Mouse (Mus musculus): ENCODE measurements at regions not wholly inside any gene's neighbourhood (a gene's known extent, or its start where the extent isn't known, plus 50 kb on each side); places are given as distances from the start of the nearest gene placed in this dataset.

DNA sequence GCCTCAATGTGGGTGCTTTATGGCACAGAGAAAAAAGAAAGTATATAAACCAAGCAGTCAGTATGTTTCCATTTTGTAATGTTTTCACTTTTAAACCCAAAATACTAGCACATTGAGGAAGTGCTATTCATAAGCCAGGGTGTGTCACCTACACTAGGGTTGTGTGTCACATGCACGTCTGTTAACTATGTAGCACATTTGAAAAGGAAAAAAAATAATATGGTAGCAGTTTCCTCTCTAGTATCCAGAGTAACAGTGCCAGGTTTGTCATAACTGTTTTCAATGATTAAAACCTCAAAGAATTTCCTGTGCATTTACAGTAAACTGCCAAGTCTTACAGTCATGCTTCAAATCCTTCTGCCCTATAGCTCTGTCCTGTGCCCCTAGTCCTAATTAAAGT lies 424.8 kb downstream of the Tmem161b start:
- DNase-seq = no peak

DNA sequence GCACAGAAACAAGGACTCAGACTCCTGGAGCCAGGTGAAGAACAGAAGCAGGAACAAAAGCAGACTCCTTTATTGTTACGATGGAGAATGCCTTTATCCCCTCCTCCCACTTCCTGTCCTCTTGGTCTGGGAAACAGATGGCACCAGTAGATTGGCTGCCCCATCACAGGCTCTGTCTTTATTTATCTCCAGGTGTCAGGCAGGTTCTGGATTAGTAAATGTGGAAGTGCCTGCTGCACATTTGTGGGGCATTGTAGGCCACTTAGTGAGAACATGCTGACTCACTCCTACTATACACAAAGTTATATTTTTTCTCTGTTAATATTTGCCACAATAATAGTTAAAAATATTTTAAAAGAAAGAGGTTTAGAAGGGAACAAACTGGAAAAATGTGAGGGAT lies 426.0 kb downstream of the Tmem161b start:
- DNase-seq = no peak

DNA sequence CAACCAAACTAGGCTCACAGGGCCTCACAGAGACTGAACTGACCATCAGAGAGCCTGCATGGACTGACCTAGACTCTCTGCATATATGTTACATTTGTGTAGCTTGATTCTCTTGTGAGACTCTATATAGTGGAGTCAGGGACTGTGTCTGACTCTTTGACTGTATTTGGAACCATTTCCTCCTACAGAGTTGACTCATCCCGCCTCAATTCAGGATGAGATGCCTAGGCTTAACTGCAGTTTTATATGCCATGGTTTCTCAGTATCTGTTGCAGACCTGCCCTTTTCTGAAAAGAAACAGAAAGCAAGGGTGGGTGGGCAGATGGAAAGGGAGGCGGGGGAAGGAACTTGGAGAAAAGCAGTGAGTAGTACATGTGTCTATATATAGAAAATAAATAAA lies 441.9 kb downstream of the Tmem161b start:
- DNase-seq = no peak

DNA sequence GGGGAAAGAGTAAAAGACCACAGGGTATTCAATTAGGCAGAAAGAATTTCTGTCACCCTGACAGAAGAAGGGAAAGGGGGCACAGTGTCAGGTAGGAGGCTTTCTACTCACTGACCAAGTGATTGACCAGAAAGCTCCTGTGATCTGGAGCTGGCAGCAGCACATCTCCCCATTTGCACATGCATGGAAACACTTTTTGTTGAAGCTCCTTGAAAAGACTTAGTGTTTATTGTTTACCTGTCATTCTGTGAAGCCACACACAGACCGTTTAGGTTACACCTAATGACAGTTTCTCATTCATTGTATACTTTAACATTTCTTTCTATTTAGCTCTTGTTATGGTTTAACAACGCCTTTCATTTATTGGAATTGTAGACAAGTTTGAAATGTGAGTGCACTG lies 458.9 kb downstream of the Tmem161b start:
- no peak for DNase-seq

DNA sequence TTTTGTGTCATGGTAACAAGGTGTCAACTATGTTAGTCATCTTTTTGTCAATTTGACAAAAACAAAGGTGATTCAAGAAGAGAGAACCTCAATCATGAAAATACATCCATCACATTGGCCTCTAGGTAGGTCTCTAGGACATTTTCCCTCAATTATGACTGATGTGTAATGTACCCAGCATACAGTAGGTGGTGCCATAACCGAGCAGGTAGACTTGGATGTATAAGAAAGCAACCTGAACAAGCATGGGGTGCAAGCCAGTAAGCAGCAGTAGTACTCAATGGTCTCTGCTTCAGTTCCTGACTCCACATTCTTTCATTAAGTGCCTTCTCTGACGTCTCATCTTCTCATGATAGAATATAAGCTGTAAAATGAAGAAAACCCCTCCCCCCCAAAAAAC lies 463.8 kb downstream of the Tmem161b start:
- peak; percentile 23 for DNase-seq

DNA sequence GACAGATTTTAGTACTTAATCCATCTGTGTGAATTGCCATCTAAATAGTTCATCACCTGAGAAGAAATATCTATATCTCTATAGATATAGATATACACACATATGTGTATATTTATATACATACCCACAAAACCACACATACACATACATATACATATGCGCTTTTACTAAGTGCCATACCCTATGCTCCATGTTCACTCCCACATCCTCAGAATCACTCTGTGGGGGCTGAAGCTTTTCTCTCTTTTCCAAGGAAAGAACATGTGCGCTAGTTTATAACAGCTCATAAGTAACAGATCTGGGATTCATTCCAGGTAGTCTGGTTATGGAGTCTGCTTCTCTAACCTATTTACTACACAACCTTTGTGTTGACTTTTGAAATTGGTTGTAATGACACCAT lies 471.4 kb downstream of the Tmem161b start:
- DNase-seq = no peak

DNA sequence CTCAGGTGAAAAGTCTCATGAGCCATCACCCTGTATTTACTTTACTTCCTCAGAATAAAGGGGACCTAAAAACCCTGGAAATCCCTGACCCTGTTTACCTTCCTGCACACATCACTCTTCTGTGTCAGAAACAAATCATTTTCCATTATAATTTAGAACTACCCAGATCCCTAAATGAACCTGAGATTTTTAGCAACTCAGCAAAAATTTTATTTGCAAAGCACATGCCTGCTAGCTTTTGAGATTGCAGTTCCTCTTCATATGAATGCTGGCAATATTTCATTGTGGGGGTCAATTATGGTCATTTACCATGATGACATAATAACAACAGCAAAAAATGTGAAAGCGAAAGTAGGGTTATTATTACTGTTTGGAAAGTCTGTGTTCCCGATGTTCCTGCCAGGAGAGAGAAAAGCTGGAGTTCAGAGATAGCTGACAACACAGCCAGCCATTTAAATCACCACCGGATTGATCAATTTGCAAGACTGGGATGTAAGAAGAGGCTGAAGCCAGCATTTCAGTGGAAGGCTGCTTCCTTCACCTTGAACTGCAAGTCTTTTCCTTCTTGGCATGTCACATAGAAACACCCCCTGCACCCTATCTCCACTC lies 476.5 kb downstream of the Tmem161b start:
- no peak for DNase-seq

DNA sequence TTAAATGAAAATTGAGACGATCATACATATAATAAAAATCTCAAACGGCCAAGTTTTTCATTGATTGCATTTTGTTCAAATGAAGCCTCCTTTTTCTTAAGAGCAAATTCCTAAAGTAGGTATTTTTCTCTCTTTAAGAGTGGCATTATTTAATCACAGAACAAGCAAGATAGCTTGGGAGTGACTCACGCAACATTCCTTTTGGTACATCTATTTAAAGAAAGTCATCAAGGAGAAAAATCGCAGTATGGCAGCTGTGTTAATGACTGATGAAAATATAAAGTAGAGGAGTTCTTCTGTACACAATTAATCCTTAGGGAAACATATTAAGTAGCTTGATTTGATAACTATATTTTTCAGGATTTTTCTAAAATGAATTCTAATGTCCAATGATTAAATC lies 448.0 kb upstream of the Ccnh start:
- DNase-seq = no peak

DNA sequence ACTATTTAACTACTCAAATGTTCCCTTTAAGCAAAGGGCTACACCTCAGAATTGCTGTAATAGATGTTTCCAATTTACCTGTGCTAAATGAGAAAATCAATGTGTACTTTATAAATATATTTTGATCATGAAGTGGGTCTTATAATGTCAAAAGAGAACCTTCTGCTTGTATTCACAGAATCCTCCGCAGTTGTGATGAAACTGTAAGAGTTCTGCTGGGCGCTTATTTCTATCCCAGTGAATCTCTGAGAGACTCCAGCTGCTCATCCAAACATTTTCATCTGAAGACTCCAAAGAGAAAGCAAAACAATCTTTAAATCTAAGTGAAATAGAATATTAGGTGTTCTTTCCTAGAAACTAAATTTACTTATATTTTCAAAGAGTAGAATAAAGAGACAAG lies 440.9 kb upstream of the Ccnh start:
- peak in 1 of 2 experiments; percentile 53 for DNase-seq

DNA sequence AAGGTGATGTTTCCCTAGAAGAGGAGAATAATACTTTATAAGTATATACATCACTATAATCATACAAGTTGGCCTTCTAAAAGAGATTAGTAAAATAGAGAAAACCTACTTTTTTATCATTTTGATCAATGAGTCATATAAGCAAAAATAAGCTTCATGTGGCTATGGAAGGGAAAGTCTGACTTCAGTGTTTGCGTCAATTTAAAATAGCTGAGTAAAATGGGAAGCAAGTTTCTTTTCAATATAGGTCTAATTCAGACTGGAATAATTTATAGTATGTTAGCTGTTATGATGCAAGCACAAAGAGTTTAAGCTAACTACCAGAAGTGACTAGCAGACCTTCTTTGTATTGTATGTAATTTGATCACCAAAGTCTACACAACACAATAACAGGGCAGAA lies 440.0 kb upstream of the Ccnh start:
- peak in 1 of 2 experiments; percentile 38 for DNase-seq

DNA sequence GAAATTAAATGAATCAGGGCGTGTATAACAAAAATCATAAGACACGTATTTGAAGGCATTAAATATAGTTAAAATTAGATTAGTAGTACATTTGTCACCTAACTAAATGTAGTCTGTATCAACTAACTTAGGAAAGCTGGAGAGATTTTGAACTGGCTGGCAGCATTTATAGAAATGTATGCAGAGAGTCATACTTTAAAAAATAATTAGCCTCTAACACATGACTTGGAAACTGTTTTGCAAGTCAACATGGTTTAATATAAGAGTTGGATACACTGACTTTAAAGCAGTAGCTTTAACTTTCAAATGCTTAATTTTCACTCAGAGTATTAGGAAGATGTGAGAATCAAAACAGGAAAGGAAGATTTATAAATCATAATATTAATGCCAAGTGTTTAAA lies 439.1 kb upstream of the Ccnh start:
- DNase-seq = peak in 1 of 2 experiments; percentile 33

DNA sequence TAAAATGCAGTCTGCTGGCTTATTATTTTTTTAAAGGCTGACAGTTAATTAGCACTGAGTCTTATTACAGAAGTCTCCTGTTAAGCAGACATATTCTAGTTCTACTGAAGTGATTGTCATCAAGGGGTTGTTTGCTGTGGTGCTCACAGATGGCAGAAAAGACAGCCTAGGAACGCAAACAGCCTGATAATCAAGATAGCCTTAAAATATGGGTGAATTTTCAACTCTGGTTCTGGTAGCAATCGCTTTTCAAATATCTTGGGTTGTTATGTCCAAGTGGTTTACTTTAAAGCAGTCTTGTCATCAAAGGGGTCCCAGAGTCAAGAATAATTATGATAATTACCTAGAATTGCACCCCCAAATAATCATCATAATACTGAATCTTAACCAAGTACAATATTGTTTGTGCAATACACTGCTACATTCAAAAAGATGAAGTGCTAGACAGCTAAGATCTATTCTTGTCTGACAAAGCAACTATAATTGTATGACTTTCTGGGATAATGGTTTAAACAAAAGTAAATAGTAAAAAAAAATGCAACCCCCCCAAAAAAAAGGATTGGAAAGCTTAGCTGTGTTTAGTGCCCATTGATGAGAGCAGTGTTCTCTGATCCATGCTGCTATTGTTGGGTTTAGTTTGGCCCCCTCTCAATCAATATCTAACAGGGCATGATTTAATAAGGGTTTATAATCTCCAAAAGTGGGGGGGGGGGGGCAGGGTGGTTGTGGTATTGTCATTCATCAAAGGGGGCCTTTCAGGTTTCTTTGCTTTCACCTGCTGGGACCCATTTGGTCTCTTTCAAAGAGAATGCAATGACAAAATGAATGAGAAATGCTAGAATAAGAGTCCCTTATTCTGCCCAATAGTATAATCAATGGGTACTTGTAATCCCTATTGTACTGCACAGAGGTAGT lies 437.4 kb upstream of the Ccnh start:
- peak in 1 of 2 experiments; percentile 56 for DNase-seq

DNA sequence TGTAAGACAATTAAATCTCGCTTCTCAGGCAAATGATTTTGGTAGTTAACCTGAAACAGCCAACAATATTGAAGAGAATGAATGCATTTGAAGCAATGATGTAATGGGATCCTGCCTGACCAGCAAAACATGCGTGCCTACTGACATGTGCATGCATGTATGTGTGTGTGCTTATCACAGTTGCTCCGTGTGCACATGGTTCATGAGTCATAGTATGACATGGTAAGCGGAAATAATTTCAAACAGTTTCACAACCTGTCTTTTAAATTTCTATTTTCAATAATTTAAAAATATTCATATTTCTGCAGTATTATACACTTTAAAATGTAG lies 436.8 kb upstream of the Ccnh start:
- peak; percentile 32 to 53 for DNase-seq

DNA sequence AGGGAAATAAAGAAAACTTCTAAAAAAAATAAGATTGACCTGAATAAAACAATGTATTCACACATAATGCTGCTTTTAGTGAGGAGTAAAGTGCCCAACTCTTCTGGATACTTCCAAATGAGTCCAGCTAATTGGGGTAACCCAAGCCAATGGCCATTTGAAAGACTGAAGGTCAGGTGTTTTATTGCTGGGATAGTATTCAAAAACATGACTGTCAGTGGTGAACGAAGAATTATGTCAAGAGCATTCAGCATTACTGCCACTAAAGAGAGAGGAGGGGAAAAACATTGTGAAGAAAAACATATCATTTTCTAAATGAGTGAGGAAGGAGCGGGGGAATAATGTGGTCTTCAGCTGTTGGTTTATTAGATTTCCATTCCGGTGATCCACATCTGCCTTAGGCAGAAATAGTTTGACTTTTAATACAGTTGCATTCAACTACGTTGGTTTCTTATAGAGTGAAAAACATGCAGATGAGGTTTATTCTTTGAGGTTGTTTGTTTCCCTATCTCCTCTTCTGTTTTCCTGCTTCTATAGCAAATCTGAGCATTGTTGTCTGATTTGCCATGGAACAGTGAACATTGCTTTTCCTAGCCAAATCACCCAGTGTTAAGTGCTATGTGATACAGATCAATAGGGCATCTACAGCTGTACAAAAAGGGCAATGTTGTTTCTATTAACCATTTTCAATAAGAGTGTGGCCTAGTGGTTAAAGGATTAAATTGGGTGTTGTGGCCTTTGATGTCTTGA lies 435.3 kb upstream of the Ccnh start:
- DNase-seq = peak; percentile 23 to 52

DNA sequence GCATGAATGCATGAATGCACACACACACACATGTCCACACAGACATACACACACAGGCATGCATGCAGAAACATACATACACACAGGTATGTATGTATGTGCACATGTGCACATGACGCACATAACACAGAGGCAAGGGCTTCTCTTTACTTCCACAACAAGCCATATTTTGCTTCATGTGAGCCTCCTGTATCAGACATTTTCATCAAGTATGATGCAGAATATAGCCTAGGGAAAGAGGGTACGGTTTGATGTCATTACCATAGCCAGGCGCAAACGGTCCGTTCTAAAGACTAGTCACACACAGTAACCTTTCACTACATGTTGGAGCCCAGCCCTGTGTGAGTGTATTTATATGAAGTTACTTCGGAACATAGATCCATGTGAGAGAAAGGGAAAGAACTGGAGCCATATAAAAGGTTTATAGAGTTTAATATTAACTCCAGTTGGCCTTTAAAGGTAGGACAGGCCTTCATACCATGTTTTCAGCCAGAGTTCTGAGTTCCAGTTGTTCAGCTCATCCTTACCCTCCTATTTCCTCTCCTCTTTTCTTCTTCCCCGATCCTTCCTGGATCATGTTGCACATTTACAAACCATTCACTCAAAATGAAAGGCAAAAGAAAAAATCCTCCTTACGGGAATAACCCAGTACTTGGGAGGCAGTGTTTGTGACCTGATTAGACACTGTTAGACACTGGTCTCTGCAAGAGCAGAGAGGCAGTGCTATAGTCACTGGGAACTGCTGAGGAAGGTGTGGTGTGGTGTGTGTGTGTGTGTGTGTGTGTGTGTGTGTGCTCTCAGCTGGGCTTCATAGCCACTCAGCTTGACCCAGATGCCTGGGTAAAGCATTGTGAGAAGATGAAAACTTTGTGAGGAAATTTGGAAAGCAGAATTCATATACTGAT lies 434.1 kb upstream of the Ccnh start:
- peak; percentile 65 for DNase-seq

DNA sequence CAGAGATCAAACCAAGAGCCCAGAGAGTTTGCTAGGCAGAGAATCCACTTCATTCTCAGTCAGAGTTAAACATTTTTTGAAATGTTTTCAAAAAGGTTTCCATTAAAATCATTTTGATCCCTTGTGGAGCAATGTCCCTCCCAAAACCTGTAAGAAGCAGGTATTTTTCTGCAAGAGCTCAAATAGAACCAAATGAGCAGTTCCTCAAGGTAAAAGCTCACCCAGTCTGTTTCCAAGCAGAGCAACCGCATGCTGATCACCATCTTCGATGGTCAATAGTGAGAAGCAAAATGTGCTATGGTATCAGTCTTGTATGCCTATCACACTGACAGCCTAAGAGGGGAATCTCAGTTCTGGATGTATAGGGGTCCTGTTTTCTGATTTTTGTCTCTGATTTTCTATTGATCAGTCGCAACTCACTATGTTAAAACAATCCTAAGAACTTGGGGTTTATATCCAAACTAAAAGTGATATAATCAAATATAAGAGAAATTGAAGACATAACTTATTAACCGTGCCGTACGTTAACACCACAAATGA lies 432.3 kb upstream of the Ccnh start:
- peak; percentile 44 to 64 for DNase-seq

DNA sequence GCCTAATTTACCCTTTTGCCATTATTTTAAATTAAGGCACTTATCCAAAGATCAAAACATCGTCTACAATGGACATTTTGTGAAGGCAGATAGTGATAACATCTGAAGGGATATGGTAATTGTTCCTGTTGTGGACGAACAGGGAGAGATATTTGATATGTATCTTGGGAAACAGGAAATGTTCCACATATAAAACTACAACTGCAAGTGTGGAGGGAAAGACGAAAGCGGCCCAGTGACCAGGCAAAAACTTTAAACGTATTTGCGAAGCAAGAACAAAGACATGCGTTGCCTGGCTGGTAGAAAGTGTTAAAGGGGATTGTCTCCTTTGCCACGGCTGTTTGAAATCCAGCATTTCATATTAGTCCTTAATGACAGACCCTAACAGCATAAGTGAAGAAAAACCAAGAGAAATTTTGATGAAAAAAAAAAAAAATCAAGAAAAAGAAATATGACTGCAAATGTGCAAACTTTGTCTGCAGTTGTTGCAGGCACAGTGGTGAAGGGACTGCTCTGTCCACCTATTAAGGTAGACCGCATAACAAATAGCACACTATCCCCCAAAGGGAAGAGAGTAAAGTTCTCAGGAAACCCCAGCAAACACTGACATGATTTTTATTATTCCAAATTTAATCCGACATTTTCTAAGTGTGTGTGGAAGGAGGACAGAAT lies 431.2 kb upstream of the Ccnh start:
- peak; percentile 42 to 69 for DNase-seq

DNA sequence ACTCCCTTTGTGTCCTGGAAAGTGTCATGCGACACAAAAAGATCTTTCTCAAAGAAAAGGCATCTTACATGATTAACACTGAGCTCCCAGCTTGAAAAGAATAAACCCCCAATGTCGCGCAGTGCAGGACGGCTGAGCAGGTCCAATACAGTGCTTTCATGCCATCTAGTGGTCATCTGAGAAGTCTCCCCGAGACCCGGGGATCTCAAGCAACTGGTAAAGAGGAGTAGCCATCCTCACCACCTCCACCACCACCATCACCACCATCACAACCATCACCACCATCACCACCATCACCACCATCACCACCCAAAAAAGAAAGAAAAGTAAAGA lies 430.7 kb upstream of the Ccnh start:
- DNase-seq = peak; percentile 94

DNA sequence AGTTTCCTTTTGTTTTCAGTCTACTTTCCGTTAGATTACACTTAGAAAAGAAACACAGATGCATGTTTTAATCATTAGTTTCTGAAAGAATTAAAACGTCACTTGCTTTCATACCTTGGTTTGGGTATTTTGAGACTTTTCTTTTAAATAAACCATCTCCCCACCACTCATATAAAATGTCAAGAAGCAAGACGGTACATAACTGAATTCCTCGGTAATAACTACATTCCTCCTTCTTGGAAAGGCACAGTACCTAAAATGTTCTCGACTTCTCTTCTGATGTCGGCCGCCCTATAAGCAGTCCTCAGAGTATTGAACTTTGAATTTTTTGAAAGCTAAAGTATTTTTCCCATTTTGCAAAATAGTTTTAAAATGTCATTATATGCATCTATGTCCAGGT lies 430.1 kb upstream of the Ccnh start:
- peak in 1 of 2 experiments; percentile 50 for DNase-seq

DNA sequence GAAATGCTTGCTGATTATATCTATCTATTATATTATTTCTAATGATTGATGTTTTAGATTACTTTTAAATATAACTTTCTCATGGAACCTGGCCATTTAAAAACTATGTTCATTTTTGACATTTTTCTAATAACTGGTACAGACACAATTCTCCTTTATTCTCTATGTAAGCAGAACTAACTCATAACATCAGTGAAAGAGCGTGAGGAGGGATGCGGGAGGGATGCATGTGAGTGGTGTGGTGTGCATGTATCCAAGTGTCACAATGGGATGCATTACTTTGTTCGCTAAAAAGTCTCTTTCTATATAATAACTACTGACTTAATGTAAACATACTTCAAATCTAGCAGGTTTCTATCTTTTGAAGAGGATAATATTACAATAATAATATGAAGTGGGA lies 428.7 kb upstream of the Ccnh start:
- DNase-seq = peak; percentile 58 to 66

DNA sequence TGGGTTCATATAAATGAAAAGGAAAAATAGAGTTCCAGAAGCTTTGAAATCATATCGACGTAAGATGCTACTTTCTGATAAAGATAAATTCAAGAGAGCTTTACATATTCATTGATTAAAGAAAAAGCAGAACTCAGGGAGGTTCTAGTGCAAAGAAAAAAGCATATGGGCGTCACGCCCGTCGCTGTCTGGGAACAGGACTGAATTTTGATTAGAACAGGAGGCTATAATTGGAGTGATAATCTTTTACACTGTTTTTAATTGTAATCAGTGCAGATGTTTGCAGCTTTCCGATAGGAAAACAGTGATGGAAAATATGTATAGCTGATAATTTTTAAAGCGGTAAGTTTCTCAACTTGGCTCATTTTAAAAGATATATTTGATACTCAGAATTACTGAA lies 428.2 kb upstream of the Ccnh start:
- DNase-seq = peak; percentile 66 to 74

DNA sequence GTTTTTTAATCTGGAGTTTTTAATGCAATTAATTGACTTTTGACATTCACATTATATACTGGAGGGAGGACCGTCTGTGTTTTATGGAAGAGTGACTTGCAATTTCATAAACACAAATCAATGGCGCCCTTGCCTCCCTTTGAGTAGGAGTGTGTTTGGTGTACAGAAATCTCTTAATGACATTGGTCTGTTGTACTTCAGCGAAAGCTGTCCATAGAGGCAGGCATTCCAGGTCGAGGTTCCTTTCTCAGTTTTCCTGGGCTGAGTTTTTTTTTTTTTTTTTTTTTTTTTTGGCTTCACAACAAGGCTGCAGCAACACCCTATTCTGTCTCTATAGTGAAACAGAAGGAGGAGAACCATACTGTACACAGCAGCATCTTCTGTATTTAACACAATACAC lies 427.4 kb upstream of the Ccnh start:
- DNase-seq = peak; percentile 56 to 69

Data from cerebellum, postnatal 10 days (tissue).